13 mouse cellular contexts compared by ENCODE assay signal in genomic region chr2:53108547-53108946, GRCm38 (mm10).
"Had no signal": no experiment of that assay in that cellular context is flagged by ENCODE, and none has a peak within 500 bp of the region (broad histone marks: within the 10 kb centered on the region; RNA-seq: fewer than 3 reads in every experiment).

No protein-coding gene starts in this region.

- DNase-seq: gastrocnemius, postnatal 14 days; gastrocnemius, postnatal 36 days; heart, adult 18-20 months; heart, postnatal 10 days; heart, postnatal 36 days; kidney, adult 11 months; kidney, adult 2 months; kidney, adult 9 months; kidney, postnatal 14 days; kidney, postnatal 36 days; layer of hippocampus, adult 9-11 months; layer of hippocampus, postnatal 36 days; left cerebral cortex, postnatal 4 days had no signal
